Mouse (Mus musculus) natural killer cell, adult 2 months (primary cell): ENCODE measurements around the gene Relch.

ENCODE experiments used
- DNase-seq, 2 experiments: peaks; one replicate each; pipeline ENCODE4 v3.0.0; 2022; ENCODE audit warnings: low spot score in 2 of 2

Gene Relch

DNA sequence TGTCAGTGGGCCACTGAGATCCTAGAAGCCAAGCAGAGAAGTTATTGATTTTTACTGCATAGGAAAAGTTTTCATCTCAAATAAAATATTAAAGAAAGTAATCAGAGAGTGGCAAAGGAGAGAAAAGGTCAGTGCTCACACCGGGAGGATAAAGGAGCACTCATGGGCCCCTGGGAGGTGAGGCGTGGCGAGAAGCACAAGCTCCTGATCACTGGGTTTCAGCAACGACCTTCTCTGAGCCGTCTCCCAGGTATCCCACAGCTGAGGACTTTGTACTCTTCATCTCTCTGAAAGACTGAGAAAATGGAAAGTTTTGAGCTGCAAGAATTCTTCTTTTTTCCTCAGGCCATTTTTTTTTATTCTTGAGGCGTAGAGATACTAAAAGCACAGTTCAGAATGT, 131.0 kb downstream of the Relch start:
- DNase-seq, result no peak

DNA sequence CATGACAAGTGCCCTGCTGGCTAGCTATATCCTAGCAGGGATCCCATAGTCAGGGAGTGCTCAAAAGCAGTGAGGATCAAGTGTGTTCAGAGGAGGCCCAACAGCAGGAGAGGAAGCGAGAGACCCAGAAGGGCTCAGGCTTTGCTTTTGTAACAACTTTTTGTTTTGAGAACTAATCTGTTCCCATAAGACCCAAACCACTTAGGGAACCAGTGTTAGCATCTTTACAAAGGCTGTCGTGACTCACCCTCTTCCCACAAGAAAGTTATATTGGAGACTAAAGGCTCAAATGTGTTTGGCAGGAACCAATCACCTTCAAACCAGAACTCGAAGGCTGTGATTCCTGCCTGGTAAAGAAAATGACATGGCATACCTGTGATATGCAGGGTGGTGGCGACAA, 132.0 kb downstream of the Relch start:
- no peak for DNase-seq

DNA sequence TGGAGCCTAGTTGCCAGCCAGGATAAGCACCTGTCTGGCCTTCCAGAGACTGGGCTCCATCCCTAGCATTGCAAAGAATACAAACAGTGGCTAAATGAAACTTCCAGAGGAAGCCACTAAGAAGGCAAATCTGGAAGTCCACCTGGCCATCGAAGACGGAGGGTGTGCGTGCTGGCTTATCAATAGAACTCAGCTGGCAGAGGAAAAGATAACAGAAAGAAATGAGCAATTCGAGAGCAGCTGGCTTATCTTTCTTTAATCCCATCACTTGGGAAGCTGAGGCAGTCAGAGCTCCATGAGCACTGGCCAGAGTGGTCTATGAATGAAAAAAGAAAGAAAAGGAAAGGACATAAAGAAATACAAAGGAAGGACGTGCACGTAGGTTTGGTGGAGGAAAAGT, 136.9 kb downstream of the Relch start:
- no peak for DNase-seq

DNA sequence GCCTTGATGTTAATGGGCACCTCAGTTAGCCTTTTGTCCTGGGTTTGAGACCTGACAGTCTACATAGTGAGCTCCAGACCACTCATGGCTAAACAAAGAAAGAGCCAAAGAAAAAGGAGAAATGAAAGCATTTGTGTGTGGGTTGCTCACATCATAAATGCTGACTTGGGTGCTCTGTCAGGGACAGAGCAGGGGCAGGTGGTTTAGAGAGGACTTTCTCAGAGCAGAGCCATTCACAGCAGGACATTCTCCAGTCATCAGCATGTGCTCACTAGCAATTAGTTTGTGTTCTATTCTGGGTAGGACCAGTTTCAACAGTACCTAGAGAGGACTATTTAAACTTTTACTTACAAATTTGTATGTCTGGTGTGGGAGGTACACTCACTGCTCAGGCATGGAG, 137.6 kb downstream of the Relch start:
- no peak for DNase-seq

DNA sequence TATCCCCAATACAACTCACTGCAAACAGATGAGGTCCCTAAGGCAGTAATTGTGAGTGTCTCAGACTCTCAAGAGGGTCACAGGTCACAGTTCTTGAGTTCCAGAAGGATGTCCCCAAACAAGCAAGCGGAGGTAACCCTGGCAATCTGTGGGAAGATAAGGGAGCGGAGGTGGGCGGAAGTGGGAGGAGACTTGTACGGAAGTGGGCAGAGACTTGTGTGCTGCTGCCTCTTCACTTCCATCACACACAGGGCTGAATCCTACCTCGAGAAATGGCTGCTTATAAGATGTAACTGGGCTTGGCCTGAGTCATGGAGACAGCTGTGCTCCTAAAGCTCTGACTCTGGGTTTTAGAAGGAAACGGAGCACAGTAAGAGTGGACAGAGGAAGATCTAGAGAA, 139.3 kb downstream of the Relch start:
- DNase-seq, result no peak

DNA sequence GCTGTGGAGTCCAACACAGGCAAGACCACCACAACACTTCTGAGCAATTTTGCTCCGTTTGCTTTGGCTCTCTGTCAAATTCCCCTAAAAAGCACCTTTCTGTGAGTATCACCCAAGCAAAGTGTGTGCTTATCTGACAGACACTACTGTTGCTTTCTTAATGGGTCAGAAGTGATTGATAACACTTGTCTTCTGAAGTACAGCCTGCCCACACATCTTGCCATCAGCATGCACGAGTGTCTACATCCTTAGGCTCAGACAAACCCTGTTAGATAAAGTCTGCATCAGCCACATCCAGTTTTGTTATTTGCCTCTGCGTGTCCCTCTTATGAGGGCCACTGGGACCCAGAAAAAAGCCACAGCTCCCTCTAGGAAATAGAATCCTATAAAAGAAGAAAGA, 140.6 kb downstream of the Relch start:
- DNase-seq, result no peak
